Mouse (Mus musculus) heart, adult 2 months (tissue): ENCODE measurements around the gene 4930562C15Rik.
A peak's percentile ranks its signal among the peaks of the same experiment; 100 is the strongest.

Experiments used
- CTCF ChIP-seq: fragments of 200-600 bp; IDR thresholded peaks from 2 replicates; pipeline ENCODE4 v1.8.1; 2022; ENCODE audit warnings: antibody characterized with exemption, mild to moderate bottlenecking, moderate library complexity
- EP300 ChIP-seq: fragments of 200-500 bp; IDR thresholded peaks from 2 replicates; pipeline ENCODE4 v1.6.1; 2011; ENCODE audit warnings: low read depth, low read length, control low read depth; ENCODE audit not compliant: insufficient read depth
- POLR2A ChIP-seq: fragments of 200-500 bp; IDR thresholded peaks from 2 replicates; pipeline ENCODE4 v1.6.1; 2011; ENCODE audit warnings: mild to moderate bottlenecking, low read depth, low read length, control low read depth; ENCODE audit not compliant: insufficient read depth

- TF ChIP-seq CTCF (no peak), POLR2A (no peak), EP300 (0 out of 2 replicates have a peak, but pooled peaks have one; percentile 22)
Measured at GRCm38 (mm10) chr16:4907386-4907785, 72.2 kb downstream of the 4930562C15Rik start.
